ENCODE assay signal across 27 mouse cellular contexts in the genomic region with DNA sequence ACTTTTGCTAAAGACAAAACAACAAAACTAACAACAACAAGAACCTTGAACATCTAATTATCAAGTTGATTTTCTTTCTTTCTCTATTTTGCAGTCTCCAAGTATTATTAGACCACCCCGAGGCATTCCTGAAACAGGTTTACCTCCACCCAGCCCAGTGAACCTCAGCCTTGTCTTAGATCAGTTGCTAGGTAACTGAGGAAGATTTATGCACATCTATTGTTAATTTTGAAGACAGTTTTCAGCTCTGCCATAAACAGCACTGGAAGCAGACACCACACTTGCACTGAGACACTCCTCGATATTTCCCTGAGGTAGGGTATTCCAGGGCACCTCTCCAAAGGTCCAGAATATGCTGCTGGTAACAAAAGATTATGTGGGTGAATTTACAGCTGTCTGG. TPM values are rescaled to one million over a fixed set of nuclear protein-coding genes. Genes with fewer than 3 reads are reported as not detected.
DNase-seq lines count a peak whose midpoint lies in the region; ATAC-seq lines count a peak whose summit lies in the region.
"Had no signal": no experiment of that assay in that cellular context is flagged by ENCODE, and none has a peak within 500 bp of the region (broad histone marks: within the 10 kb centered on the region; RNA-seq: fewer than 3 reads in every experiment).

No protein-coding gene starts in this region.

- WGBS in forebrain, embryonic 16.5 days = 49% methylated on average over 2 of the region's 2 CpGs
- 73% methylated on average over 2 of the region's 2 CpGs for WGBS in forebrain, embryonic 11.5 days
- WGBS in neural tube, embryonic 13.5 days = 30% methylated on average over 2 of the region's 2 CpGs
- 30% methylated on average over 2 of the region's 2 CpGs for whole genome bisulfite sequencing in midbrain, embryonic 15.5 days

- H3K27me3 ChIP-seq in forebrain, embryonic 16.5 days (replicated peaks; ENCODE audit: control insufficient read depth, insufficient read depth, low read length) = no peaks in the 10 kb centered on the region
- no peaks in the 10 kb centered on the region for H3K27me3 ChIP-seq in forebrain, embryonic 11.5 days (ENCODE audit: control insufficient read depth, insufficient read depth, low read length)
- no peaks in the 10 kb centered on the region for H3K27me3 ChIP-seq in neural tube, embryonic 13.5 days
- H3K27me3 ChIP-seq in midbrain, embryonic 15.5 days (replicated peaks) = no peaks in the 10 kb centered on the region
- H3K27me3 ChIP-seq: heart, embryonic 12.5 days; kidney, embryonic 15.5 days; limb, embryonic 13.5 days; liver, embryonic 12.5 days; stomach, embryonic 15.5 days had no signal

- H3K36me3 ChIP-seq in forebrain, embryonic 16.5 days (ENCODE audit: control insufficient read depth, insufficient read depth) = no peaks in the 10 kb centered on the region
- no peaks in the 10 kb centered on the region for H3K36me3 ChIP-seq in forebrain, embryonic 11.5 days (ENCODE audit: control insufficient read depth, insufficient read depth, low read length)
- H3K36me3 ChIP-seq in neural tube, embryonic 13.5 days = no peaks in the 10 kb centered on the region
- no peaks in the 10 kb centered on the region for H3K36me3 ChIP-seq in midbrain, embryonic 15.5 days (replicated peaks)
- H3K36me3 ChIP-seq: heart, embryonic 12.5 days; kidney, embryonic 15.5 days; limb, embryonic 13.5 days; liver, embryonic 12.5 days; stomach, embryonic 15.5 days had no signal

- no peak overlapping the region for H3K4me3 ChIP-seq in forebrain, embryonic 16.5 days (replicated peaks; ENCODE audit: low read length)
- no peak overlapping the region for H3K4me3 ChIP-seq in forebrain, embryonic 11.5 days (ENCODE audit: low read depth, low read length)
- no peak overlapping the region for H3K4me3 ChIP-seq in neural tube, embryonic 13.5 days
- H3K4me3 ChIP-seq in midbrain, embryonic 15.5 days = no peak overlapping the region
- H3K4me3 ChIP-seq: heart, embryonic 12.5 days; kidney, embryonic 15.5 days; limb, embryonic 13.5 days; liver, embryonic 12.5 days; stomach, embryonic 15.5 days had no signal

- H3K4me1 ChIP-seq in forebrain, embryonic 16.5 days (replicated peaks; ENCODE audit: control insufficient read depth, insufficient read depth, low read length) = peaks cover 17% of the 10 kb centered on the region
- H3K4me1 ChIP-seq in forebrain, embryonic 11.5 days (replicated peaks; ENCODE audit: control insufficient read depth, insufficient read depth, low read length) = peaks cover 6% of the 10 kb centered on the region; the same call in 1 of the 2 replicates
- peaks cover 40% of the 10 kb centered on the region for H3K4me1 ChIP-seq in neural tube, embryonic 13.5 days (replicated peaks)
- H3K4me1 ChIP-seq in midbrain, embryonic 15.5 days = peaks cover 33% of the 10 kb centered on the region
- H3K4me1 ChIP-seq: liver, embryonic 12.5 days; stomach, embryonic 15.5 days had no signal

- ATAC-seq in forebrain, embryonic 16.5 days = peak; percentile 61; the same call in 1 of the 2 replicates
- ATAC-seq in forebrain, embryonic 11.5 days (replicated peaks; ENCODE audit: low FRiP score) = no peak
- ATAC-seq in neural tube, embryonic 13.5 days (ENCODE audit: low read depth) = no peak
- ATAC-seq in midbrain, embryonic 15.5 days (replicated peaks) = peak; percentile 80
- ATAC-seq: CD4-positive, CD25-positive, alpha-beta regulatory T cell, adult 4 months; liver, embryonic 12.5 days had no signal

- H3K9ac ChIP-seq in forebrain, embryonic 16.5 days (replicated peaks; ENCODE audit: low read depth, low read length) = no peak overlapping the region
- H3K9ac ChIP-seq in forebrain, embryonic 11.5 days (ENCODE audit: low read length) = no peak overlapping the region
- no peak overlapping the region for H3K9ac ChIP-seq in neural tube, embryonic 13.5 days
- no peak overlapping the region for H3K9ac ChIP-seq in midbrain, embryonic 15.5 days
- H3K9ac ChIP-seq: heart, embryonic 12.5 days; kidney, embryonic 15.5 days; limb, embryonic 13.5 days; liver, embryonic 12.5 days; stomach, embryonic 15.5 days had no signal

- H3K9me3 ChIP-seq in forebrain, embryonic 16.5 days (ENCODE audit: control insufficient read depth, low read length) = no peaks in the 10 kb centered on the region
- H3K9me3 ChIP-seq in forebrain, embryonic 11.5 days (ENCODE audit: control insufficient read depth, low read length) = no peaks in the 10 kb centered on the region
- no peaks in the 10 kb centered on the region for H3K9me3 ChIP-seq in neural tube, embryonic 13.5 days
- H3K9me3 ChIP-seq in midbrain, embryonic 15.5 days = no peaks in the 10 kb centered on the region
- H3K9me3 ChIP-seq: heart, embryonic 12.5 days; kidney, embryonic 15.5 days; limb, embryonic 13.5 days; liver, embryonic 12.5 days; stomach, embryonic 15.5 days had no signal

- DNase-seq in forebrain, embryonic 11.5 days (ENCODE audit: low spot score) = no peak
- no peak for DNase-seq in neural tube, embryonic 10.5 days (ENCODE audit: extremely low spot score, low spot score)
- DNase-seq in spleen, adult 18-20 months = no peak
- DNase-seq in layer of hippocampus, postnatal 14 days (ENCODE audit: low spot score in 2 of 2) = no peak
- DNase-seq: adrenal gland, postnatal 36 days; cerebellum, adult 11-12 months; cerebellum, postnatal 14 days; gastrocnemius, postnatal 25 days; heart, adult 18-20 months; heart, postnatal 10 days; kidney, adult 11 months; kidney, postnatal 36 days; lung, adult 2 months; lung, postnatal 14 days; thymus, adult 2 months; thymus, postnatal 4 days had no signal

- peak overlapping the region; percentile 11; the same call in 1 of the 2 replicates for H3K27ac ChIP-seq in forebrain, embryonic 16.5 days (ENCODE audit: low read length)
- H3K27ac ChIP-seq in forebrain, embryonic 11.5 days (ENCODE audit: low read depth, low read length) = no peak overlapping the region
- peak overlapping the region; percentile 67 for H3K27ac ChIP-seq in neural tube, embryonic 13.5 days (replicated peaks)
- H3K27ac ChIP-seq in midbrain, embryonic 15.5 days = peak overlapping the region; percentile 77
- H3K27ac ChIP-seq: kidney, embryonic 15.5 days; limb, embryonic 13.5 days; liver, embryonic 12.5 days; stomach, embryonic 15.5 days had no signal

- H3K4me2 ChIP-seq in forebrain, embryonic 16.5 days (ENCODE audit: low read length) = no peak overlapping the region
- H3K4me2 ChIP-seq in forebrain, embryonic 11.5 days (ENCODE audit: low read depth, low read length, severe bottlenecking) = no peak overlapping the region
- H3K4me2 ChIP-seq in neural tube, embryonic 13.5 days = no peak overlapping the region
- no peak overlapping the region for H3K4me2 ChIP-seq in midbrain, embryonic 15.5 days
- H3K4me2 ChIP-seq: heart, embryonic 12.5 days; kidney, embryonic 15.5 days; limb, embryonic 13.5 days; liver, embryonic 12.5 days; stomach, embryonic 15.5 days had no signal

RNA-seq across cellular contexts. Expression of gene Prickle2, which starts 18.4 kb away (rescaled TPM):
- polyA plus RNA-seq in forebrain, embryonic 16.5 days (2015; fragmentation: Nextera tagmentation; extraction: Ambion mirVana) = 9.0 and 11.9 TPM in 2 replicates
- polyA plus RNA-seq in forebrain, embryonic 11.5 days (2014; fragmentation: Nextera tagmentation; extraction: Ambion mirVana) = 4.0 and 4.1 TPM in 2 replicates
- polyA plus RNA-seq in neural tube, embryonic 13.5 days (2015; fragmentation: Nextera tagmentation; extraction: Ambion mirVana) = 12.3 and 13.8 TPM in 2 replicates
- 15.4 and 17.0 TPM in 2 replicates for polyA plus RNA-seq in midbrain, embryonic 15.5 days (2015; fragmentation: Nextera tagmentation; extraction: Ambion mirVana)
- total RNA-seq in layer of hippocampus, postnatal 14 days (2021) = 100 to 1,000 TPM; 184 to 192 TPM
- total RNA-seq: megakaryocyte, adult 5-6 weeks; monocyte, adult 5-6 weeks had no signal

Comparison
In these comparisons a context has a peak if more than half of its experiments do, and no peak if none do; other contexts are left out.
1. ATAC-seq: peak in forebrain, embryonic 16.5 days (single experiment) and midbrain, embryonic 15.5 days (single experiment); none in forebrain, embryonic 11.5 days (single experiment) and neural tube, embryonic 13.5 days (single experiment).